Mouse (Mus musculus) CH12.LX (cell line): Measurements from ENCODE around the gene Ap1ar. TPM values are rescaled to one million over a fixed set of nuclear protein-coding genes. Genes with fewer than 3 reads are reported as not detected.

Experiments
- DNase-seq: peaks from one replicate; pipeline ENCODE4 v3.0.0-alpha.2; 2013; ENCODE audit errors: extremely low read depth
- H3K27ac ChIP-seq: 2 replicates; pipeline ENCODE4 v1.5.1; 2012; ENCODE audit warnings: low read depth, mild to moderate bottlenecking, control low read depth, moderate library complexity; ENCODE audit not compliant: insufficient read depth
- H3K27me3 ChIP-seq: replicated peaks from 2 replicates; pipeline ENCODE3; 2012; ENCODE audit warnings: inconsistent platforms
- H3K36me3 ChIP-seq, 2 experiments: replicated peaks in 1 of 2; 2 replicates each; pipeline versions ENCODE3 to v1.6.1; 2012; ENCODE audit warnings: inconsistent platforms in 1 of 2, low read length in 1 of 2, mild to moderate bottlenecking in 1 of 2, mixed read lengths in 1 of 2, moderate library complexity in 1 of 2; ENCODE audit not compliant: control insufficient read depth in 1 of 2, insufficient read depth in 1 of 2
- H3K4me1 ChIP-seq, 2 experiments: 2 replicates each; pipeline ENCODE4 v1.6.1; 2012; ENCODE audit warnings: inconsistent platforms in 1 of 2, moderate library complexity in 1 of 2; ENCODE audit not compliant: insufficient read depth in 2 of 2, control insufficient read depth in 1 of 2
- H3K4me2 ChIP-seq: 2 replicates; pipeline ENCODE4 v1.6.1; 2012; ENCODE audit warnings: low read depth, mild to moderate bottlenecking, control low read depth; ENCODE audit not compliant: poor library complexity, insufficient read depth, severe bottlenecking
- H3K4me3 ChIP-seq, 3 experiments: fragments of 150-350 bp in 1 of 3; sonication (generic) in 1 of 3; replicated peaks in 1 of 3; 2 replicates each; pipeline versions ENCODE3 to v1.5.1; 2011 to 2012; ENCODE audit warnings: low read depth in 2 of 3, low read length in 2 of 3, mild to moderate bottlenecking in 2 of 3, moderate library complexity in 2 of 3, control low read depth in 1 of 3, improper control_type of control experiment in 1 of 3, inconsistent platforms in 1 of 3, mixed read lengths in 1 of 3; ENCODE audit not compliant: poor library complexity in 1 of 3
- H3K79me2 ChIP-seq: replicated peaks from 2 replicates; pipeline ENCODE4 v1.6.1; 2012; ENCODE audit warnings: mild to moderate bottlenecking, moderate library complexity; ENCODE audit not compliant: control insufficient read depth, poor library complexity, insufficient read depth, severe bottlenecking; ENCODE audit errors: extremely low read depth
- H3K9ac ChIP-seq: 2 replicates; pipeline ENCODE4 v1.6.1; 2012; ENCODE audit warnings: low read depth, mild to moderate bottlenecking, control low read depth, moderate library complexity; ENCODE audit not compliant: insufficient read depth
- H3K9me3 ChIP-seq: replicated peaks from 2 replicates; pipeline ENCODE3; 2012; ENCODE audit warnings: low read length, inconsistent platforms, mixed read lengths
- BHLHE40 ChIP-seq: IDR thresholded peaks from 2 replicates; pipeline ENCODE4 v1.6.1; 2011; ENCODE audit warnings: mild to moderate bottlenecking, low read depth, low read length, improper control_type of control experiment
- CHD2 ChIP-seq: IDR thresholded peaks from 2 replicates; pipeline ENCODE4 v1.6.1; 2011; ENCODE audit warnings: low read length, improper control_type of control experiment
- CTCF ChIP-seq, 2 experiments: IDR thresholded peaks in 1 of 2; conservative IDR thresholded peaks in 1 of 2; 2 replicates each; pipeline ENCODE4 v1.5.1; 2011 to 2012; ENCODE audit warnings: low read depth in 2 of 2, low read length in 2 of 2, improper control_type of control experiment in 1 of 2, inconsistent platforms in 1 of 2, mild to moderate bottlenecking in 1 of 2, moderate library complexity in 1 of 2
- JUND ChIP-seq: conservative IDR thresholded peaks from 2 replicates; pipeline ENCODE4 v1.6.1; 2011; ENCODE audit warnings: low read depth, low read length, improper control_type of control experiment
- KAT2A ChIP-seq: IDR thresholded peaks from 2 replicates; pipeline ENCODE4 v1.6.1; 2012; ENCODE audit warnings: low read length, improper control_type of control experiment, inconsistent platforms; ENCODE audit not compliant: insufficient replicate concordance
- MAFK ChIP-seq: IDR thresholded peaks from 2 replicates; pipeline ENCODE4 v1.6.1; 2011; ENCODE audit warnings: low read length, improper control_type of control experiment; ENCODE audit not compliant: insufficient replicate concordance
- MAZ ChIP-seq: IDR thresholded peaks from 2 replicates; pipeline ENCODE4 v1.6.1; 2012; ENCODE audit warnings: low read depth, mild to moderate bottlenecking, inconsistent platforms, low read length, improper control_type of control experiment, moderate library complexity
- MEF2A ChIP-seq: IDR thresholded peaks from 2 replicates; pipeline ENCODE4 v1.6.1; 2014; ENCODE audit warnings: low read depth, mild to moderate bottlenecking, inconsistent platforms, low read length, improper control_type of control experiment, borderline replicate concordance
- NELFE ChIP-seq: IDR thresholded peaks from 2 replicates; pipeline ENCODE4 v1.6.1; 2011; ENCODE audit warnings: low read depth, low read length, improper control_type of control experiment
- NRF1 ChIP-seq: IDR thresholded peaks from 2 replicates; pipeline ENCODE4 v1.6.1; 2014; ENCODE audit warnings: low read depth, mild to moderate bottlenecking, inconsistent platforms, low read length, improper control_type of control experiment, moderate library complexity
- POLR2A ChIP-seq: IDR thresholded peaks from 2 replicates; pipeline ENCODE4 v1.6.1; 2011; ENCODE audit warnings: low read depth, mild to moderate bottlenecking, improper control_type of control experiment, low read length
- SMC3 ChIP-seq: IDR thresholded peaks from 2 replicates; pipeline ENCODE4 v1.6.1; 2011; ENCODE audit warnings: low read depth, low read length, improper control_type of control experiment
- TCF12 ChIP-seq: IDR thresholded peaks from 2 replicates; pipeline ENCODE4 v1.6.1; 2014; ENCODE audit warnings: low read depth, mild to moderate bottlenecking, inconsistent platforms, low read length, improper control_type of control experiment
- USF1 ChIP-seq: IDR thresholded peaks from 2 replicates; pipeline ENCODE4 v1.6.1; 2014; ENCODE audit warnings: low read depth, mild to moderate bottlenecking, inconsistent platforms, low read length, improper control_type of control experiment
- ZC3H11A ChIP-seq: IDR thresholded peaks from 2 replicates; pipeline ENCODE4 v1.6.1; 2012; ENCODE audit warnings: low read depth, mild to moderate bottlenecking, inconsistent platforms, low read length, improper control_type of control experiment
- ZNF384 ChIP-seq: IDR thresholded peaks from 2 replicates; pipeline ENCODE4 v1.6.1; 2012; ENCODE audit warnings: low read depth, low read length, improper control_type of control experiment, inconsistent platforms
- dilution Hi-C: fragments of 300-500 bp; cut with MboI; formaldehyde crosslinking; loops from 2 replicates; pipeline ENCODE4 v1.14.3; 2020; ENCODE audit warnings: low sequenced_read_pairs; ENCODE audit not compliant: extremely low pct_unique_long_range_greater_than_20kb, extremely low pct_ligation_motif_present
- in situ Hi-C: fragments of 300-500 bp; cut with MboI; formaldehyde crosslinking; loops from 3 replicates; pipeline ENCODE4 v1.14.3; 2019; ENCODE audit warnings: low sequenced_read_pairs, low pct_ligation_motif_present, low pct_unique_long_range_greater_than_20kb, mixed read lengths
- polyA plus RNA-seq: library from polyadenylated mRNA; unstranded; fragments of >175 nt; gene quantifications from 2 replicates; pipeline ENCODE4 v1.2.1, GENCODE M21; 2012; ENCODE audit warnings: low read depth; ENCODE audit not compliant: insufficient read length
- total RNA-seq, 2 experiments: library from RNA; depleted of rRNA; stranded (reverse); fragments of 300-350 nt in 1 of 2; fragments of >200 nt in 1 of 2; gene quantifications; 2 replicates each; pipeline ENCODE4 v1.2.3; 2012 to 2014

The Ap1ar gene
- total and polyA plus RNA-seq, 3 experiments: 45.8 to 64.4 (median 51.2) TPM

DNA sequence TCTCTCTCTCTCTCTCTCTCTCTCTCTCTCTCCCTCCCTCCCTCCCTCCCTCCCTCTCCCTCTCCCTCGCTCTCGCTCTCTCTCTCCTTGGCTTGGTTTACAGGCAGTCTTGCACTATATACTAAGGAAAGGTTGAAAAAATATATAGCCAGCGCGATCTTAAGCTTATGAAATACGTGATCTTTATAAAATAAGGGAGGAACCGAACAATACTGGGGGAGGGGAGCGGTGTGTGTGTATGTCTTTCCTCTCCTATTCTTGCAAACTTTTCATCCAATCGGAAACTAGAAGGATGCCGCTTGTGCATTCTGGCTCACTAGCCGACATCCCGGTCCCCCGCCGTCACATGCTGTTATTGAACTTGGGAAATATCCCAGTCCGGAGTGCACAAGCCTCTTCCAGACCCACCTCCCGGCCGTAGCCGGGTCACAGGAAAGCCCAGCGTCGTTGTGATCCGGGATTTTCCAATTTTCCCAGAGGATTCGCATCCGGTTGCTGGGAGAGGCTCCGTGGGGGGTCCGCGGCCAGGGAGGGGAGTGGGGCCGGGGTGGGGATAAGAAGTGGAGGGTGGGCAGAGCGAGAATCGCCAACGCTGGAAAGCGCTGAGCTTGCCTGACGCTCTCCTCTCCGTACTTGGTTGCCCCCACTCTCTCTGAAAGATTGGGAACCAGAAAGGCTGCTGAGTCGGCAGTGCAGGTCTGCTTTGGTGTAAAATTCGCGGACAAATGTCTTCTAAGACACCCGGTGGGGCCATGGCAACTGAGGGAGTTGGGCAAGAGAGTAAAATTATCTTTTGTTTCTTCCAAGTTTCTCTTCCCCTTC is 46.9 kb downstream of the Ap1ar start:
- DNase-seq: no peak
- Histone ChIP-seq H3K27me3 (peaks cover 8% of the 10 kb centered on the region), H3K4me3 (peak overlapping the region; percentile 67 to 73 (median 68)), H3K4me2 (peak overlapping the region; percentile 97), H3K9ac (peak overlapping the region; percentile 83), H3K27ac (no peak overlapping the region), H3K4me1 (peaks cover 3 to 38% of the 10 kb centered on the region in 2 experiments; a peak in 3 of 4 replicates), H3K79me2 (no peaks in the 10 kb centered on the region), H3K36me3 (no peaks in the 10 kb centered on the region), H3K9me3 (peaks cover 3% of the 10 kb centered on the region)
- in situ Hi-C loops (no loop called here), dilution Hi-C loops (no loop called here)
- TF ChIP-seq CHD2 (0 out of 2 replicates have a peak, but pooled peaks have one; percentile 20), ZNF384 (no peak), NRF1 (no peak), ZC3H11A (no peak), JUND (no peak), USF1 (no peak), MAZ (0 out of 2 replicates have a peak, but pooled peaks have one; percentile 21), BHLHE40 (no peak), POLR2A (no peak), TCF12 (no peak; the same call in 1 of the 2 replicates), NELFE (no peak), MEF2A (no peak), KAT2A (no peak), MAFK (peak; percentile 37; the same call in 1 of the 2 replicates)

DNA sequence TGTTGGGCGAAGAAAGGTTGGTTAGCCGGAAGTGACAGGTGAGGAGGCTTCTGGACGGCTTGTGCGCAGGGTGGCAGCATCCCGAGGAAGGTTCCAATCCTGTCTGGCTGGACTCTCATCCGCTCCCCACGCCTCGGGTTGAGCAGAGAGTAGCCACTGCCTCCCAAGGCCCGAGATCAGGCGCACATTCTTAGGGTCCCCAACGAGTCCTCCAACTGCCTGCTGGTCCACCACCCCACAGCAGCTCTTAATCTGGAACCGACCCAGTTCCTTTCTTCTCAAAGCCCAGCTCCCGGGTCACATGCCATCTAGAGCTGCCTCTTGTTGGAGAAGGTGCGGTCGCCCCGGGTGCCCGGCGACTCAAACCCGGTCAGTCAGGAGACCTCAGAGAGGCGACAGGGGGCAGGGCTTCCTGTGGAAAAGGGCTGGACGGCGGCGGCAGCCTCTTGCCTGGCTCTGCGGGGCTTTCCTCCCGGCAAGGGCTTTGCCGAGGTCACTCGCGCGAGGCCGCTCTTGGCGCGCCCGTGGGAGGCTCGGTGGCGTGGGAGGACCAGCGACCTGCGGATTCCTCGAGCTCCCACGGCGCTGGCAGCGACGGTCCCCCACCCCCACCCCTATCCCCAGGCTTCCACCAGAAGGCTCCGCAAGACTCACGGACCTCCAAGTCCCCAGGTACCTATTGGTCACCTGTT is 47.7 kb downstream of the Ap1ar start, which contains the start of gene Tifa:
Gene Tifa (plus strand): TSS at position 306 of the 692 bp plus-strand sequence.
- dilution Hi-C loops: no loop called here

More for the DNA sequence above, 47.7 kb downstream of the Ap1ar start, which contains the start of gene Tifa:
- Histone ChIP-seq H3K9me3 (peaks cover 4% of the 10 kb centered on the region), H3K27ac (no peak within 1 kb of the TSS), H3K9ac (peak within 1 kb of the TSS; percentile 83), H3K4me1 (peaks cover 3 to 38% of the 10 kb centered on the region in 2 experiments; a peak in 3 of 4 replicates), H3K4me3 (peak within 1 kb of the TSS; percentile 67 to 73 (median 68)), H3K36me3 (no peaks in the 10 kb centered on the region), H3K79me2 (no peaks in the 10 kb centered on the region), H3K27me3 (peaks cover 8% of the 10 kb centered on the region), H3K4me2 (peak within 1 kb of the TSS; percentile 97)
- no peak for TF ChIP-seq ZC3H11A
- TF ChIP-seq SMC3: no peak
- peak; percentile 37 for TF ChIP-seq BHLHE40
- TF ChIP-seq NRF1: no peak
- no peak for TF ChIP-seq MAFK
- no peak for TF ChIP-seq ZNF384
- TF ChIP-seq CTCF (conservative IDR thresholded peaks at IDR 0.05 in 1 of 2, IDR thresholded peaks at IDR 0.05 in 1 of 2; ENCODE audit: low read depth in 2 of 2, low read length in 2 of 2): 0 out of 4 replicates have a peak, but pooled peaks of 1 of the 2 experiments have one; percentile 3
- 0 out of 2 replicates have a peak, but pooled peaks have one; percentile 10 for TF ChIP-seq MAZ
- DNase-seq: no peak
- in situ Hi-C loops: no loop called here
